Mouse (Mus musculus): Measurements from ENCODE around the gene Glra4.

DNA sequence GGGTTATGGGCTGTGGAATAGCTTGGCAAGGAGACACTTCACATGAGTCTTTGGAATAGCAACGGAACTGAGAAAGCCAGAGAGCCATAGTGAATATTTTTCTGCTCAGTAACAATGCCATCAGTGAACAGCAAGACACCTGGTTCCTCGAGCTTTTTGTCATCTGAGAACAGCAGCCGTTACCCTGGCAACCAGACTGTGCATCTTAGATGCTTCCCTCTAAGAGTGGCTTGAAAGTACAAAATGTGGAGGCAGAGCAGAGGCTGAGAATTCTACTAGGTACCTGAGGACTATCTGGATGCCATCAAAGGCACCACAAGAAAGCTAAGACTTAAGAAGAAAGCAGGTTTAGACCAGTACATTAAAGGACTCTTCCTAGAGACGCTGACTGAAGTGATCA lies 45.1 kb upstream of the Glra4 start:
- TF ChIP-seq CTCF (IDR thresholded peaks at IDR 0.05; ENCODE audit: low read depth): no peak
- TF ChIP-seq EP300 (IDR thresholded peaks at IDR 0.05; ENCODE audit: low read depth): no peak

Measured in liver, embryonic 14.5 days (tissue).